Mouse (Mus musculus): ENCODE results near the gene Fndc3b.

GRCm38 (mm10) chr3:27600645-27601044 lies 110.5 kb downstream of the Fndc3b start:
- TF ChIP-seq CTCF (IDR thresholded peaks at IDR 0.05; ENCODE audit: low read depth) (no peak), EP300 (optimal IDR thresholded peaks at IDR 0.05) (no peak)
